Mouse (Mus musculus) bone marrow macrophage, adult 2 months (primary cell): ENCODE measurements around the gene Galnt5.

ENCODE experiments used
- CTCF ChIP-seq: IDR thresholded peaks from 2 replicates; pipeline ENCODE4 v1.5.1; 2012; ENCODE audit warnings: low read depth, mild to moderate bottlenecking, low read length, moderate library complexity
- POLR2A ChIP-seq: IDR thresholded peaks from 2 replicates; pipeline ENCODE4 v1.6.1; 2012; ENCODE audit warnings: mild to moderate bottlenecking, low read depth, low read length, borderline replicate concordance

DNA sequence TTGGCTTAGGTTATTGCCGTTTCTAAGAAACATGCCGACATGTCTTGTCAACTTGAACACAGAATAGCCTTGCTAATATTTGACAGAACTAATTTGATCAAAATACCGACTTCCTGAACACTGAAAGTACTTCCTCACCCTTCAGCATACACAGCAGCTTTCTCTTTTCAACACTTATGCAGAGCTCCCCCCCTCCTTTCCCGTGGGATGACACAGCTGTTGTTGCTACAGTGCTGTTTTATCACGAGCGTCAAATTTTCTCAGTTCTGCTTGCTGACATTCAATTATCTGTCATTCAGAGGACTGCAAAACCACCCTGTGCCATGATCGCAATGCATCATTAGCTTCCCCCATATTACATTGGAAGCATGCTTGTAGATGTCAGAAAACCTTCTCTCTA lies 44.2 kb downstream of the Galnt5 start:
- TF ChIP-seq POLR2A (no peak), CTCF (no peak)
